Mouse (Mus musculus): ENCODE measurements around the gene Sema6d.

The Sema6d gene

DNA sequence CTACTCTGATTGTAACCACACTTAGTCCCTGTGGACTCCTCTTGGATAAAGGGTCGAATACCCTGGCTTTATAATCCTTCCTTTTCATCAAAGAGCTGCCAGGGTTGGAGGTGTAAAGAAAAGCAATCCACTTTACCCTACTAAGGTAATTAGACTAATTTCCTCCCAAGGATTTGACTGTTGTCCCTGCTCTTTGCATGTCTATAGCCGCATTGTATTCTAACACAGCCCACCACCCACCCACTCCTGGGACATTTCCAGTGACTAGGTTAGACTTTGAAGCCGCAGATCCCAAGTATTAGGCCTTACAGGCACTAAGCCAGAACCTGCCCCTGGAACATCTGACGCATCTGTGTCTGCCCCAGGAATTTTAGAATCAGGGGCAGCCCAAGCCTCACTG, 547.3 kb downstream of the Sema6d start:
- DNase-seq (ENCODE audit: extremely low read depth, insufficient read length, low spot score) = peak; percentile 23

DNA sequence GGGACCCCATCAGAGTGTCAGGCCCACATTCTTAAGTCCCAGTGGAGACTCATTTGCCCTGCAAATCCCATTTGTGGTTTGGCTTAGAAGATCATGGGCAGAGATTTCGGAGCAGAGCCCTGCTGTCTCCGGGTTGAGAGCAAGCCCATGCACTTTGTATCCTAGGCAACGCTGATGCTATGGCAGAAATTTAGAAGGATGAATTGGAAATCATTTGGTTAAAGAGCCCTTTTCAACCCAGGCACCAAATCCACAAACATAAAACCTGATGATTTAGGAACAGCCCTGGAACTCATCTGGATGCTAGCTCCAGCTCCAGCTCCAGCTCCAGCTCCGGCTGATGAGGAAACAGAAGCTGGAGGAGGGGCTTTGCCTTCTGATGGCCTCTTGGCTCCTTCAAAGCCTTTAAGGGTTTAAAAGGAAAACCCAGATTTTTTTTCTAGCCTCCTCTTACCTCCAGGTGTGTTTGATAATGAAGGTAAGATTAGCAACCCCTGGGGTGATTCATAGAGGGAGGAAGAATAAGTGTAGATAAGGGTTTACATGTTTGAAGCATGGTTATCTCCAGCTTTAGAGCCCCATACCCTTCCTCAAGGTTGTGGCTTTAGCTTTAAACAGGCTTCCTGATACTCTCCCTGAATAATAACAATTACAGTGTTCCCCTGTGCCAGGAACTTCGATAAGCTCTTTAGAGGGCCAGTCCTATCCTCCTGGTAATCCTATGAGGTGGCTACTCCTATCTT, 549.6 kb downstream of the Sema6d start:
- DNase-seq (ENCODE audit: extremely low read depth, insufficient read length, low spot score) = no peak

DNA sequence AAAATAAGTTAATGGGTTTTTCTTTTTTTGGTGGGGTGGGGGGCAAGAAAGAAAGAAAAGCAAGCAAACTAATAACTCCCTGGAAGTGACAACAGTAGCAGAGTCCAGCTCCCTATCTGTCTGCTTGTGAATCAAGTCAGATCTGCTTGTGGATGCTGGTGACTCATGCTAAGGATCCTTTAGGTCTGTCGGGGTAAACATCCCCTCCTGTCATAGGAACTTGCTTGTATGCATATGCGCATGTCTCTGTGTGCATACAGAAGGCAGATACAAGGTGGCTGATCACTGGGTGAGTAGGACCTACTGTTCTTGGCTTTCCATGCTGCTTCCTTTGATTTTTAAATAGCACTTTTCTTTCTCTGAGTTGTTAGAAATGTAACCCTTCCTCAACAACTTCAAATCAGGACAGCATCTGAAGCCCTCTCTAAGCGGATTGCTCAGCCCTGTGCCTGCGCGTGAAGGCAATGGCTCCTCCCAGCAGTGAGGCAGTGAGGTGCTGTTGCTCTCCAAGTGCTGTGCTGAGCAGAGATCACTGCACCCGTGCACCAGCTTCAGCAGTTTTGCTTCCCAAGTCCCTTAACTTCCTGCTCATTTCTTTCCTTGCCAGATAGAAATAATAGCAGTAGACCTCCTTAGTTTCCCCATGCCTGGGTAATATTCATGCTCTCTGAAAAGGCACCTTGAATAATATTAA, 550.9 kb downstream of the Sema6d start:
- no peak for DNase-seq (ENCODE audit: extremely low read depth, insufficient read length, low spot score)

DNA sequence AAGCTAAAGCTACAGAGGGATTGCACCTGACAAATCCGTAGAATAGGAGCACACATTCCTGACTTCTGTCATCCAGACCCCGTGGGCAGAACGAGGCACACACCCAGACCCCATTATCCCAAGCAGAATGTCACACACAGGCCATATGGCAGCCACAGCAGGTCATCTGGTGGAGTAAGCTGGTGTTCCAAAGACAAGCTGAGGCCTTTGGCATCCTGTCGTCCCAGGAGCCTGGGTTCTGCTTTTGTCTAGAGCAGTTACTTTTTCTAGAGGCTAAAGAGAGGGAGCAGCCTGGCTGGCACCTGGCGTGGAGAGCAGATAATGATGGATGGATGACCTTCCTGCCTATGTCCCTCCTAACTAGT, 551.4 kb downstream of the Sema6d start:
- DNase-seq (ENCODE audit: extremely low read depth, insufficient read length, low spot score) = no peak

DNA sequence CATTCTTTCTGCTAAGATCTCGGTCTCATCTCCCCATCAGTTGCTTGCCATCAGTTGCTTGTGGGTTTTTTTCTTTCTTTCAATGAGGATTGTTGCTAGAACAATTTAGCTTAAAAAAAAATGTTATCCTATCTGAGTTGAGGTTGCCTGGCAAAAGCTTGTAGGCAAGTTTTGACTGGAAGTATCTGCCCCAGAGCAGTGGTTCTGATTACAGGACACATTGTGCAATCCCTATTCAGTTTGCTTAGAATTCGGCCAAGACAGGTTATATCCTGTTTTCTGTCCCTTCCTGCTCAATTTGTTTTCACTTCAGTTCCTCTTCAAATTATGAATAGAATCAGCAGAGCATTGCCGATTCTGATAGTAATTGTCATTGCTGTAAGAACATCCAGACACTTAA, 552.4 kb downstream of the Sema6d start:
- no peak for DNase-seq (ENCODE audit: extremely low read depth, insufficient read length, low spot score)

DNA sequence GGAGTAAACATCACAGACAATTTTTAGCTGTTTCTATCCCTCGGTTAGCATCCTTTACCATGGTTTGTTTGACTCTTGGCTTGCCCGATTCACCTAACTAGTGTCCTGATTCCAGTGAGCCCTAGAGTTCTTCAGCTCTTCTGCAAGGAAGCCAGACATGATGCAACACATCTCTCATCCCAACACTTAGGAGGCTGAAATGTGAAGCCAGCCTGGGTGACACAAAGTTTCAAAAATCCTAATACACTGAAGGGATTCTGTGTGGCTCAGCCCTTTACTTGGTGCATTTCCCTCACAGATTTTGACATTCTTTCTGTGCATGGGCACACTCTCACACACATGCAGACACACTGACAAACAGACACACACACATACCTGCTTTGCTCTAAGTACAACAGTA, 560.8 kb downstream of the Sema6d start:
- no peak for DNase-seq (ENCODE audit: extremely low read depth, insufficient read length, low spot score)

DNA sequence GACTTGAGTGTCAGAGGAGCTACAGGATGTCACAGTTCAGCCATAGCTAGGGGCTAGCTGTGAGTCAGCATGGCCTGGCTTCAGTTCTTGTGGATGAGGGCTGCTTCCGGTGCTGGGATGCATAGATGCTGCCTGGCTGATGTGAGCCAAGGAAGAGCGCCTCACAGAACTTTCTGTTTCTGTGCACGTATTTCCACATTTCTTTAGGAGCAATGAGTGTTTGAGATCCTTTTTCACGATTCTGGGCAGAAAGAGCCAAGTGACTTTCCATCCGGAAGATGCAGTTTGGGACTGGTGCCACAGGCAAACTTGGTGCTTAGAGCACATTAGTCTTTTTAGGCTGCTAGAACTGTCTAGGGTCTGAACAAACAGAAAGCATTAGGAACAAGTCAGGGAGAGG, 561.4 kb downstream of the Sema6d start:
- DNase-seq (ENCODE audit: extremely low read depth, insufficient read length, low spot score) = peak; percentile 22

DNA sequence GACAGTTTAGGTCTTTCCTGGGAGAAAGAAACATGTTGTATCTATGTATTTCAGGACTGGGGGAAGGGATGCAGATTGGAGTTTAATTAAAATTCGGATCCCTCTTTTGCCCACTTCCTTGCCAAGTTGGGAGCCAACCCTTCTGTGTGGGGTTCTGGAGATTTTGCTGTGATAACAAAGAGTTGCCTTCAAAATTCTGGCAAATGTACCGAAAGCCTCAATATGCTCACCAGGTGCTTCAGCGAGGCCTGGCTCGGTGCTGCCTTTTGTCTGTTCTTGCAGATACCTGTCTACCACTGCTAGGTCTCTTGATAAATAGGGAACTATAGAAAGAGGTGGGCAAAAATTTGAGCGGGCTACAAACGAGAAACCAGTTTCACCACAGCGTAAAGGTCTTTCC, 563.4 kb downstream of the Sema6d start:
- DNase-seq (ENCODE audit: extremely low read depth, insufficient read length, low spot score) = no peak

DNA sequence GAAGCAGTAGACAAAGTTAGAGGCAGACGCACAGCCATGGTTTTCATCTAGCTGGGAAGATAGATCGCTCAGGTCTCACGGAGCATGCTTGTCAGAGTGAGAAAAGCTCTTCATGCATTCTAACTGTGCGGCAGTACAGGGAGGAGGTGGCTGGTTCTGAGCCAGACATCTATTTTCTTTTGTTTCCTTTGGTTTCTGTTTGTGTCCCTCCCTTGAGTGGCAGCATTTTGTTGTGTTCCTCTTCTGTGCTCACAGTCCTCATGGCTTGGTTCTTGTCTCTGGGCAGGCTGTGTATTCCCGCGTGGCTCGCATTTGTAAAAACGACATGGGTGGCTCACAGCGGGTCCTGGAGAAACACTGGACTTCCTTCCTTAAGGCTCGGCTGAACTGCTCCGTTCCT, 567.6 kb downstream of the Sema6d start:
- no peak for DNase-seq (ENCODE audit: extremely low read depth, insufficient read length, low spot score)

DNA sequence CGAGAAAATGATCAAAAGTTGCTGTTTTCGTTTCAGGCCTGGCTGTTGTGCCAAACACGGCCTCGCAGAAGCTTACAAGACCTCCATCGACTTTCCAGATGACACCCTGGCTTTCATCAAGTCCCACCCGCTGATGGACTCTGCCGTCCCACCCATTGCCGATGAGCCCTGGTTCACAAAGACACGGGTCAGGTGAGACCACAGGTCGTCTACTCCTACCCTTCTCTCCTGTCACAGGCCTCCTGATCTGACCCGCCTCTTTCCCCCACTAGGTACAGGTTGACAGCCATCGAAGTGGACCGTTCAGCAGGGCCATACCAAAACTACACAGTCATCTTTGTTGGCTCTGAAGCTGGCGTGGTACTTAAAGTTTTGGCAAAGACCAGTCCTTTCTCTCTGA, 568.6 kb downstream of the Sema6d start:
- no peak for DNase-seq (ENCODE audit: extremely low read depth, insufficient read length, low spot score)

DNA sequence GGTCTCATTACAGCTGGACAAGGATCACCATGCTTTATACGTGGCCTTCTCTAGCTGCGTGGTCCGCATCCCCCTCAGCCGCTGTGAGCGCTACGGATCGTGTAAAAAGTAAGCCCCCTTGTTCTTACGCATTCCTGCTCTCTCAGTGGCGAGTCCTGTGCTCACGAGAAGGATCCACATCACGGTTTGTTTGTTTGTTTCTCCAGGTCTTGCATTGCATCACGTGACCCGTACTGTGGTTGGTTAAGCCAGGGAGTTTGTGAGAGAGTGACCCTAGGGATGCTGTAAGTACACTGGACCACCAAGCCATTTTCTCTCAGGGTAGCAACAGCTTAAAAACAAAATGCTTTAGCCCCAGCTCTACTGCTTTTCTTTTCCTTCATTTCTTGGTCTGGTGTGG, 569.8 kb downstream of the Sema6d start:
- DNase-seq (ENCODE audit: extremely low read depth, insufficient read length, low spot score) = no peak

DNA sequence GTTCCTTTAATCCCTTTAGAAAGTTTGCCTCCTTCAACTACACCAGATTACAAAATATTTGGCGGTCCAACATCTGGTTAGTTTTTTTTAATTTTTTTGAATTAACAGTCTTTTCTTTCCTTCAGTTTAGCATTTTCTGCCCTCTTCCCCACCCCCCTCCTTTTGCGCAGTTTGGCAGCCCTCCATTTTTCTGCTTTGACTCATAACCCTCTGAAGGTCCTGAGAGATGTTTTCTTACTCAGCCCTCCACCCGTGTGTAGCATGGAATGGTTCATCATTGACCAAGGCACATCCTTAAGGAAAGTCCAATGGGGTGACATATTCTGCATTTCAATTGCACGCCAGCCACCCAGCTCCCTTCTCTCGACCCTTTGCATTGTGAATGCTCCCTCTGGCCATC, 570.9 kb downstream of the Sema6d start:
- peak; percentile 41 for DNase-seq (ENCODE audit: extremely low read depth, insufficient read length, low spot score)

DNA sequence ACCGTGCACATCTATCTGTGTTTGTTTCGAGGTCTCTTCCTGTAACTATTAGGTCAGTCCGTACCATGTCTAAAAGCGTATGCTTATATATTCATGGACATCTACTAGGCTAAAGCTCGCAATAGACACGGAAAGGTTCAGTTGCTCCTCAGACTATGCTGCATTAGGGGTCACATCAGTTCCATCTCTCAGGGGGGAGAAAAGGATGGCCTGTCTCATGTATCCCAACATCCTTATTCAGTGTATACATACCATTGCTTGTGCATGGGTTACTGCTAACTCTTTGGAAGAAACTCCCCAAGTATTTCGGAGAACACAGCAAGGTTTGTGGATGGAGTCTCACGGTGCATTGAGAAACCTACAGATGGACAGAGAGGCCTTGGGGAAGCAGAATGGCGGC, 571.5 kb downstream of the Sema6d start:
- no peak for DNase-seq (ENCODE audit: extremely low read depth, insufficient read length, low spot score)

DNA sequence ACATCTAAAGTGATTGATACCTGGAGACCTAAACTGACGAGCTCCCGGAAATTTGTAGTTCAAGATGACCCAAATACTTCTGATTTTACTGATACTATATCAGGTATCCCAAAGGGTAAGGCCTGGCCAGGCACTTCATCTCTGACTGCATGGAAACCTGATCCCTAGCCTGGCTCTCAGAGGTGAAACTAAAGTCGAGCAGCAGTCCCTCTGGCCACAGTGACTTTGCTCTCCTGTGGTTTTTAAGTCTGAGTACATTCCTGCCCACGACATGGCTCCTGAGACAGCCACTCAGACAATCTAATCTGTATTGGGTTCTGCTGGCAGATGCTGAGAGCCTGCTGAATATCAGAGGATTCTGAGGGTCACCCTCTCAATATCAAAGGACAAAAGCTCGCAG, 572.5 kb downstream of the Sema6d start:
- no peak for DNase-seq (ENCODE audit: extremely low read depth, insufficient read length, low spot score)

DNA sequence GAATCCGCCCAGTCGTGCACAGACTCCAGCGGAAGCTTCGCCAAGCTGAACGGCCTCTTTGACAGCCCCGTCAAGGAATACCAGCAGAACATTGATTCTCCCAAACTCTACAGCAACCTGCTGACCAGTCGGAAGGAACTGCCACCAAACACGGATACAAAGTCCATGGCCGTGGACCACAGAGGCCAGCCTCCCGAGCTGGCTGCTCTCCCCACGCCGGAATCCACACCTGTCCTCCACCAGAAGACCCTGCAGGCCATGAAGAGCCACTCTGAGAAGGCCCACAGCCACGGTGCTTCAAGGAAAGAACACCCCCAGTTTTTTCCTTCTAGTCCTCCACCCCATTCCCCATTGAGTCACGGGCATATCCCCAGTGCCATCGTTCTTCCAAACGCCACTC, 574.4 kb downstream of the Sema6d start:
- DNase-seq (ENCODE audit: extremely low read depth, insufficient read length, low spot score) = no peak

DNA sequence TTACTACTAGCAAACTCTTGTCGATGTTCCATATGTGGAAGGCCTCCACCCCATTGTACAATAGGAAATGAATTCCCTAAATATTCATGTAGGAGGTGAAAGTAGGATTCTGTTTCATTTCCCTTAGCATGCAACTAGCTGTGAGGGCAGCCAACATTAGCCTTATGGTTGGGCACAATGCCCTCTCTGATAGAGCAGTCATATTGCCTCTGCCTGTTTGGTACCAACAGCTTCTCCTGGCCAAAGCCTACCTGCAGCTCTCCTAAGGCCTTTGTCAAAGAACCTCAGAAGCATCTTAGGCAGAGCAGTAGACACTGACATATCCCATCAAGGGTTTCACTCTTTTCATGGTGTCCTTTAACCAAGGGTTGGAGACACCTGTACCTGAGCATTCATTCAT, 578.7 kb downstream of the Sema6d start:
- DNase-seq (ENCODE audit: extremely low read depth, insufficient read length, low spot score) = no peak

DNA sequence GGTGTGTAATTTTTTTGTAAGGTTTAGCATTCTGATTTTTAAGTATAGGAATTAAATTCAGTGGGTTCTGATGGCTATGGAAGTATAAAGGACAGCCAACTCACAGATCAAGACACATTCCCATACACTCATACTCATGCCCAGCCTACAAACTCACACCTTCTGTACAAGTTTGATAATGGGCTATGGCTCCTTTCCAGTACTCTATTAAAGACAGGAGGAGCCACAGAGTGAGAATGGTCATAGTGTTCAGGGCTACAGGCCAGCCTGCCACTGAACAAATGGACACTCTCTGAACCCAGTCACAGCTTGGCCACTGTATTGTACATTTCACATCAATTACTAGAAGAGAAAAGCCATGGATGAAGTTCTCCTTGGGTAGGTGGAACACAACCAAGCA, 583.3 kb downstream of the Sema6d start:
- no peak for DNase-seq (ENCODE audit: extremely low read depth, insufficient read length, low spot score)

DNA sequence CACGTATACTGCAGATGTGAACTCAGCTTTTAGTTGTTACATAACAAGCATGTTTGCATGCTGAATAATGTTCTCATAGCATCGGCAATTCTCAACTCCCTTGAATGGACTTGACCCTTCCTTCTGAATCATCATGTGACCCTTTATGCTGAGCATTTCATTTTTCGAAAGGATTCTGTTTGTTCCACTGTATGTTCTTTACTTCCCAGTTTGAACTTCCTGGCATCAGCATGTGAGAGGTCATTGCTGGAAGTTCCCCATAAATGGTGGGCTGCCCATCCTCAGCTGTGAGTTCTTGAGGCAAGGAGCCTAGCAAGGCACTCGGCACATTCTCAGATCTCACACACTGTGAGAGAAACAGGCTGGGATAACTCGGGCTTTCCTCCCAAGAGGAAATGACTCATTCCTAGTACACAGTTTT, 594.7 kb downstream of the Sema6d start:
- DNase-seq (ENCODE audit: extremely low read depth, insufficient read length, low spot score) = peak; percentile 48

DNA sequence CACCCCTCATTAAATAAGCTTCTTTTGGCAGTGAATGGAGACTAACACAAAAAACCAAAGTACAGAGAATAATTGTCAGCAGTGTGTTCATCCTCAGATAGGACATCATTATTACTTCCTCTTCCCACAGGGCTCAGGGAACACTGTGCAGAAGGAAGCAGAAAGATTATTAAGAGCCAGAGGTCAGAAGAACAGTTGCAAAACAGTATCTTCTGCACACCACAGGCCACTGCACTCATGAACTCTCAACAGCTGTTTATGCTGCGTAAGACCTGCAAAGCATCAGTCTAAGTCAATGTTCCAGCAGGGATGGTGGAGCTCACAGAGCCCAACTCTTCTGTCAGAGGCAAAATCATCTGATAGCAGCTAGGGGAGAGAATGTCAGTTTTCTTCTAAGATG, 600.6 kb downstream of the Sema6d start:
- no peak for DNase-seq (ENCODE audit: extremely low read depth, insufficient read length, low spot score)

DNA sequence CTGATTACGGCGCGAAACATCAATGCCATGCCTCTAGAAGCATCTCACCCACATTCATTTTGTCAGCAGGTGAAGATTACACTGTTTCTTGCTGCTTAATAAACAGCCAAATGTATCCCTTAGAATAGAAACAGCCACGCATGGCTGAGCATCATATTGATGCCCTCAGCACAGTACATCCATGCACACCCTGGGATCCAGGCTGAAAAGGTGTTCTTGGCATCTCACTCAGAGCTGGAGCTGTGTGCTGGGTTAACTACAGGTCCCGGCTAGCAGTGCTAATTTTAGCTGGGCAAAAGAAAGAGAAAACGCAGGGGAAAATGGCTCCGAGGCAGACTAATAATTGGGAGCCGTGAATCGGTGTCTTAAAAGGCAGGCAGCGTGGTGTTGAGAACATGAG, 612.9 kb downstream of the Sema6d start:
- DNase-seq (ENCODE audit: extremely low read depth, insufficient read length, low spot score) = no peak

DNA sequence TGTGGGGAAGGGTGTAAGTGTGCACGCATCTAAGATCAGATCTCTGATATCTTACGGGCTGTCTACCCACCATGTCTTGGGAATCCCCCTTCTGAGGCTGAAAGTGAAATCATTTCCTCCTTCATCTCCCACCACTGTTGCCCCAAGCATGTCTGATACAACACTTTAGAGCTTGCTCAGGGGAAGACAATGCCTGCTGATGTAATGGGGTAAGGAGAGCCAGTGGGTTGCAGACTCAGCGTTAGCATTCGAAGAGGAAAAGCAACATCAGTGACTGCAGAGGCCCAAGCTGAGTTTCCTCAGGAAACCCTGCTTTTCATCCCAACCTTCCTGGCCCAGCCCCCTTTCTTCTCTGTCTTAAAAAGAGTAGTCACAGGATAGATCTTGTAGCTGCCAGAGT, 615.2 kb downstream of the Sema6d start:
- no peak for DNase-seq (ENCODE audit: extremely low read depth, insufficient read length, low spot score)

DNA sequence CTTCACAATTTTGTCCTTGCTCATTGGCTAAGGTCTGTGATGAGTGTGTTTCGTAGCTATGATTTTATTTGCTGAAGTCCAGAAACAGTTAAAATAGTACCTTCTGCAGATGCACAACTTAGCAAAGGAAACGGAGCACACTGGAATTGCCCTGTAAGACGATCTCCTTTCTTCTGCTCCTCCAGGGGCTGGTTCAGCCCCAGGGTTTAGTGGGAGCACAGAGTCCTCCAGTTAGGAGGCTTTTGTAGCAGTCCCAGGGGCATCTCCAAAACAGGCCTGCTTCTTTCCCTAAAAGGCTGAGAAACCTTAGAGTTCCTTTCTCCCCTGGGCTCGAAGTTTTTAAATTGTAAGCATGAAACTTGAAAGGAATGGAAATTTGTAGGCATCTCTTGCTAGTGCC, 616.0 kb downstream of the Sema6d start:
- DNase-seq (ENCODE audit: extremely low read depth, insufficient read length, low spot score) = no peak

DNA sequence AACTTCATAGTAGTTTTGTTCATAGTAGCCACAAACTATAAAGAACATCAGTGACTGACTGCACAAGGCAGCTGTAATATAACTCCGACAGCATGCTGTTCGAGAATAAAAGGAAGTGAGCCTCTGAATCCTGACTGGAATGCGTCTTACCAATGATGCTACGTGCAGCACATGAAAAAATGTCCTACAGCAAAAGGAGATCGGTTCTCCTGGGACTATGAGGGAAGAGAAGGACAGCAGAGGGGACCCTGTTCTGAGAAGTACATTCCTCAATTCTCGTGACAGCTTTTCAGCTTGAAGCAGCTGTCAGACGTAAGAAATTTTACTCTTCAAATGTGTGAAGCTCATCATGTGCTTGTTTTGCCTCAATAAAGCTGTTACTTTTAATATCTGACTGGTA, 617.1 kb downstream of the Sema6d start:
- DNase-seq (ENCODE audit: extremely low read depth, insufficient read length, low spot score) = no peak

Measured in 3134 (cell line).